Mouse (Mus musculus) lung, postnatal 0 days (tissue): ENCODE measurements at regions not wholly inside any gene's neighbourhood (a gene's known extent, or its start where the extent isn't known, plus 50 kb on each side); places are given as distances from the start of the nearest gene placed in this dataset.
A peak's percentile ranks its signal among the peaks of the same experiment; 100 is the strongest.

Experiments
- ATAC-seq: fragments of 200-750 bp; cut with Nextera tagmentation; 2 replicates; pipeline ENCODE4 v1.8.0; 2017; ENCODE audit warnings: moderate library complexity
- DNase-seq: peaks from one replicate; pipeline ENCODE4 v3.0.0-alpha.2; 2016; ENCODE audit warnings: low spot score
- H3K27ac ChIP-seq: fragments of 300-500 bp; sonication (generic); 2 replicates; pipeline ENCODE4 v1.5.1; 2014; ENCODE audit warnings: antibody characterized with exemption, mild to moderate bottlenecking, low read length, mixed read lengths
- H3K27me3 ChIP-seq: fragments of 300-500 bp; sonication (generic); replicated peaks from 2 replicates; pipeline ENCODE4 v1.6.1; 2014; ENCODE audit warnings: low read length, mixed read lengths; ENCODE audit not compliant: insufficient read depth
- H3K36me3 ChIP-seq: fragments of 300-500 bp; sonication (generic); 2 replicates; pipeline ENCODE4 v1.6.1; 2014; ENCODE audit warnings: low read length, mixed read lengths; ENCODE audit not compliant: insufficient read depth
- H3K4me1 ChIP-seq: fragments of 300-500 bp; sonication (generic); 2 replicates; pipeline ENCODE4 v1.6.1; 2014; ENCODE audit warnings: antibody characterized with exemption, low read depth, low read length, mixed read lengths; ENCODE audit not compliant: insufficient read depth
- H3K4me2 ChIP-seq: fragments of 300-500 bp; sonication (generic); replicated peaks from 2 replicates; pipeline ENCODE4 v1.6.1; 2014; ENCODE audit warnings: low read depth, mild to moderate bottlenecking, low read length, moderate library complexity, mixed read lengths
- H3K4me3 ChIP-seq: fragments of 300-500 bp; sonication (generic); 2 replicates; pipeline ENCODE4 v1.5.1; 2014; ENCODE audit warnings: low read depth, low read length
- H3K9ac ChIP-seq: fragments of 300-500 bp; sonication (generic); replicated peaks from 2 replicates; pipeline ENCODE4 v1.6.1; 2014; ENCODE audit warnings: low read depth, mild to moderate bottlenecking
- H3K9me3 ChIP-seq: fragments of 300-500 bp; sonication (generic); 2 replicates; pipeline ENCODE4 v1.6.1; 2016; ENCODE audit warnings: low read length, mixed read lengths
- CTCF ChIP-seq: IDR thresholded peaks from 2 replicates; pipeline ENCODE4 v1.5.1; 2016; ENCODE audit warnings: antibody characterized with exemption, mild to moderate bottlenecking
- EP300 ChIP-seq: IDR thresholded peaks from 2 replicates; pipeline ENCODE4 v1.6.1; 2016; ENCODE audit warnings: antibody characterized with exemption, mild to moderate bottlenecking, control low read depth
- WGBS: fragments of 180-500 bp; shearing (Covaris S2); extraction: QIAGEN DNeasy Blood & Tissue Kit; methylation state at CpG from one replicate; pipeline ENCODE4 v1.1.7; 2014; 5-methylcytosine and 5-hydroxymethylcytosine counted together

DNA sequence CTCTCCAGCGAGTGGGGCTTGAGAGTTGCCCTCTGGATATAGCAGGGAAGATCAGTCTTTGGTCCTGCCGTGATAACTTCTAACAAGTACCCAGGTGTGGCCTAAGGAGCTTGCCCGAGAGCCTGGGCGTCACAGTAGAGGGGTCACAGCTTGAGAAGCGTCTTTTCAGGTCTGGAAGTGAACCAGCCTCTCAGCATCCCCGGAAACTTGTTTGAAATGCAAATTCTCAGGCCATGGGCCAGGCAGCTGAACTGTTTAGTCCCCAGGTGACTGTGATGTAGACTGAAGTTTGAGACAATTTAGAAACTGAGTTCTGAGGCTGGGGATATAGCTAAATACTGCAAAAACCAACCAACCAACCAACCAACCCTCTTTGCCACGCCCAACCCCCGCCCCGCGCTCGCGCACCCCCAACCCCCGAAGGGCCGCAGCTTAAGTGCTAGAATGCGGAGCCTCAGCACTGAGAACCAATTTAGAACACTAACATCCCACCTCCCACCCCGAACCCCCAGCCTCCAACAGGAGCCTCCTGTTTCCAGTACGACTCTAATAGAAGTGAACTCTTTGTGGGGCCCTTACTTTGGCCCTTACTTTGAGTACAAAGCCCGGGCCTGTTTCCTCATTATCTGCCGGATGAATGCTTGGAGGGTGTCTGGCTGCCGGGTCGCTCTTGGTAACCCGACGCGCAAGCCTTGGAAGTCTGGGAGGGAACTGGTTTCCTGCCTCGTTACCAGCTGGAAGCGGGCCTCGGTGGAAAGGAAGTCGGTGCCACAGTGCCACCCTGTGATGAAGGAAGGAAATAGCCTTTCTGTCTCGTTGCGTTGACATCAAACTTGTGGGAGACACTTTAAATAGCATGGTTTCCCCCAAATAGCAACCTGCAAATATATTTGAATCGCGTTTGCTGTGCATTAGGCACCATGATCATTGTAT, 68.1 kb upstream of the Slc1a4 start:
- DNase-seq = peak; percentile 95
- H3K36me3 ChIP-seq = no peaks in the 10 kb centered on the region
- WGBS = 10% methylated on average over 32 of the region's 32 CpGs
- H3K27ac ChIP-seq = no peak overlapping the region
- no peaks in the 10 kb centered on the region for H3K27me3 ChIP-seq
- no peak overlapping the region for H3K9ac ChIP-seq
- no peaks in the 10 kb centered on the region for H3K9me3 ChIP-seq
- H3K4me2 ChIP-seq = peak overlapping the region; percentile 70
- H3K4me1 ChIP-seq = no peaks in the 10 kb centered on the region
- H3K4me3 ChIP-seq = peak overlapping the region; percentile 25
- TF ChIP-seq CTCF = peak; percentile 94
- TF ChIP-seq EP300 = no peak
- ATAC-seq = peak; percentile 81

DNA sequence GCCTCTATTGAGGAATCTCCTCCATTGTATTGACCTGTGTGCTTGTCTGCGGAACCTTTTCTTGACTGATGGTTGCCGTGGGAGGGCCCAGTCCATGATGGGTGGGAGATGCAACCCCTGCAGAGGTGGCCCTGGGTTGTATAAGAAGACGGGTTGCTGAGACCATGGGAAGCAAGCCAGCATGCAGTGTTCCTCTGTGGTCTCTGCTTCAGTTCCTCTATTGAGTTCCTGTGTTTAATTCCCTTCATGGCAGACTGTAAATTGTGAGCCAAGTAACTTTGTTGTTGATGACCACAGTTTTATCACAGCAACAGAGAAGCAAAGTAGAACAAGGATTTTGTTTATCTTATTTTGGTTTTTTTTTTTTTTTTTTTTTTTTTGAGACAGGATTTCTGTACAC, 70.9 kb upstream of the Slc1a4 start:
- TF ChIP-seq EP300 (no peak), CTCF (no peak)
- 60% methylated on average over 3 of the region's 3 CpGs for WGBS
- Histone ChIP-seq H3K27me3 (no peaks in the 10 kb centered on the region), H3K9ac (no peak overlapping the region), H3K4me1 (no peaks in the 10 kb centered on the region), H3K9me3 (no peaks in the 10 kb centered on the region), H3K27ac (no peak overlapping the region), H3K4me2 (no peak overlapping the region), H3K4me3 (no peak overlapping the region), H3K36me3 (no peaks in the 10 kb centered on the region)
- DNase-seq (no peak), ATAC-seq (no peak)

DNA sequence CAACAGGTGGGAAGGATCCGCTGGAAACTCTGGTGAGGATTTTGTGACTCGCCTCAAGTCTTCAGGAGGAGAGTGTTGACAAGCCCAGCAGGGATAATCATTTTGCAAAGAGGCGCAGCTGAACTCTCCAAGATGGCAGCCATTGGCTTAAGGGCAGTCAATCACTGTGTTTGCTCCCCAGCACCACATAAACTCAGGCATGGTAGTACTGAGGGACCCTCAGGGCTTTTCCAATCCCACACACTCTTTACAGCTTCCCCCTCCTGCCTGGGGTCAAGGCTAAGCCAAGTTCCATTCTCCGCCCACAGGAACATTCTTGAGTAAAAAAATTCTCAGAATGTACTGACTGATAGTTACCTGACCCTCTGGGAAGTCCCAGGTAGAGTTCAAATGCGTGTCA, 72.0 kb upstream of the Slc1a4 start:
- TF ChIP-seq EP300 = no peak
- TF ChIP-seq CTCF = no peak
- Histone ChIP-seq H3K4me1 (no peaks in the 10 kb centered on the region), H3K27me3 (no peaks in the 10 kb centered on the region), H3K9ac (no peak overlapping the region), H3K9me3 (no peaks in the 10 kb centered on the region), H3K36me3 (no peaks in the 10 kb centered on the region), H3K4me3 (no peak overlapping the region), H3K27ac (no peak overlapping the region), H3K4me2 (no peak overlapping the region)
- 79% methylated on average over 5 of the region's 5 CpGs for whole genome bisulfite sequencing
- DNase-seq = no peak
- no peak for ATAC-seq

DNA sequence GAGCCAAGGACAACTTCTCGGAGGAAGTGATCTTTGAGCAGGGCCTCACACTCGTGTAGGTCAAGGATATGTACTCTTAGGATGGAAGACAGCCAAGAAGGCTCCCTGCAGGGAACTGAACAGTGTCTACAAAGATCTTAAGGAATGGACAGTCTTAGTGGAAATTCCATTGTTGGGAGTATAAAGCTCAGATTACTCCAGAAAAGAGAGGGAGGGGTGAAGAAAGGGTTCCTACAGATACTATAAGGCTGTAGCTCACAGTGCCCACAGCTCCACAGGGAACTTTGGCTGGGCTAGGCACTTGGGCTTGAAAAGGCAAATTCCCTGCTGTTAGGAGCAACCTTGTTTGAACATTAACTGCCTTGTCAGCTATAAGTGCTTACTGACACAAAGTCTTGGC, 85.6 kb upstream of the Slc1a4 start:
- no peak overlapping the region for H3K4me3 ChIP-seq
- no peaks in the 10 kb centered on the region for H3K9me3 ChIP-seq
- 38% methylated on average over 2 of the region's 2 CpGs for WGBS
- H3K27ac ChIP-seq = no peak overlapping the region
- H3K27me3 ChIP-seq = no peaks in the 10 kb centered on the region
- no peaks in the 10 kb centered on the region for H3K4me1 ChIP-seq
- DNase-seq (no peak), ATAC-seq (no peak)
- no peak overlapping the region for H3K4me2 ChIP-seq
- H3K36me3 ChIP-seq = no peaks in the 10 kb centered on the region
- H3K9ac ChIP-seq = no peak overlapping the region
- no peak for TF ChIP-seq EP300
- no peak for TF ChIP-seq CTCF

DNA sequence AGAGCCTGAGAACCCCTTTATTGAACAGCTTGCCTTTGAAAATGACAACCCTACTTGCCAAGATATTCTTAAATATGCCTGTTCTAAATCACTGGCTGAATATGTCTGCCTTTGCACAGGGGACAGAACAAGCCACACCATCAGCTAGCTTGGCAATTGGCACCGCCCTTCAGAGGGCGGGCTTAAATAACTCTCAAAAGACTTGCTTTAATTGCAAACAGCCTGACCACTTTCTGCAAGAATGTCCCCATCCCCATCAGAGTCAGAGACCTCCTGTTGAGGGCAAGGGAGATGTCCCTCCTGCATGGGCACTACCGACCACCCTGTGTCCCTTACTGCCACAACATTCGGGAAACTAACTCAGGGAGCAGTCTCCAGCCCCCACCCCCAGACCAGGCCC, 88.4 kb upstream of the Slc1a4 start:
- no peaks in the 10 kb centered on the region for H3K9me3 ChIP-seq
- H3K36me3 ChIP-seq = no peaks in the 10 kb centered on the region
- H3K4me3 ChIP-seq = no peak overlapping the region
- H3K4me1 ChIP-seq = no peaks in the 10 kb centered on the region
- H3K27ac ChIP-seq = no peak overlapping the region
- ATAC-seq = no peak
- 93% methylated on average over 4 of the region's 4 CpGs for WGBS
- H3K27me3 ChIP-seq = no peaks in the 10 kb centered on the region
- no peak for TF ChIP-seq EP300
- TF ChIP-seq CTCF = no peak
- H3K4me2 ChIP-seq = no peak overlapping the region
- no peak overlapping the region for H3K9ac ChIP-seq
- DNase-seq = no peak

DNA sequence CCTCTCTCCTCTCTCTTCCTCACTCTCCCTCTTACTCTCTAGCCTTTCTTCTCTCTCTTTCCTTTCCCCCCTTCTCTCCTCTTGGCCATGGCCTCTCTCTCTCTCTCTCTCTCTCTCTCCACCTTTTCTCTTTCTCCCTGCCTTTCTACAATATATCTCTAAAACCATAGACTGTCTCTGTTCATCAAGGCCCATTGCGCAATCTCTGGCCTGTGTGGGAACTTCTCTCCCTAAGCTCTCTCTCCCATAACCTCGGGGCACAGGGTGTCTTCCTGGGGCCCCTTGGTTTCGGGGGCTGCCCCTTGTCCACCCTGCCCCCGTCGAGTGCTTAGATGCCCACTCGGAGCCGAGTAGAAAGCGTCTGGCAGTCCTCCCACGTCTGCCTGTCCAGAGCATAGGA, 103.5 kb upstream of the Slc1a4 start:
- 55% methylated on average over 9 of the region's 9 CpGs for WGBS
- ATAC-seq (no peak), DNase-seq (no peak)
- no peak for TF ChIP-seq EP300
- no peak for TF ChIP-seq CTCF
- Histone ChIP-seq H3K27me3 (no peaks in the 10 kb centered on the region), H3K9me3 (no peaks in the 10 kb centered on the region), H3K4me1 (no peaks in the 10 kb centered on the region), H3K4me3 (no peak overlapping the region), H3K36me3 (no peaks in the 10 kb centered on the region), H3K4me2 (no peak overlapping the region), H3K27ac (no peak overlapping the region), H3K9ac (no peak overlapping the region)
